Mouse (Mus musculus) forebrain, embryonic 16.5 days (tissue): ENCODE measurements around the gene Sf3a2. TPM values are rescaled to one million over a fixed set of nuclear protein-coding genes. Genes with fewer than 3 reads are reported as not detected.
"Not testable (repeated sequence)": the region's sequence is repeated elsewhere in the genome, so short reads cannot be mapped to it uniquely, and the experiment has no call there.

Source experiments
- ATAC-seq: fragments of 200-750 bp; cut with Nextera tagmentation; 2 replicates; pipeline ENCODE4 v1.8.0; 2017; ENCODE audit warnings: mild to moderate bottlenecking, moderate library complexity
- H3K27ac ChIP-seq: fragments of 300-500 bp; sonication (generic); 2 replicates; pipeline ENCODE4 v1.5.1; 2014; ENCODE audit warnings: low read length, control low read depth
- H3K27me3 ChIP-seq: fragments of 300-500 bp; sonication (generic); replicated peaks from 2 replicates; pipeline ENCODE4 v1.6.1; 2014; ENCODE audit warnings: low read length; ENCODE audit not compliant: control insufficient read depth, insufficient read depth
- H3K36me3 ChIP-seq: fragments of 300-500 bp; sonication (generic); 2 replicates; pipeline ENCODE4 v1.6.1; 2014; ENCODE audit not compliant: control insufficient read depth, insufficient read depth
- H3K4me1 ChIP-seq: fragments of 300-500 bp; sonication (generic); replicated peaks from 2 replicates; pipeline ENCODE4 v1.6.1; 2014; ENCODE audit warnings: low read length; ENCODE audit not compliant: control insufficient read depth, insufficient read depth
- H3K4me2 ChIP-seq: fragments of 300-500 bp; sonication (generic); 2 replicates; pipeline ENCODE4 v1.6.1; 2014; ENCODE audit warnings: mild to moderate bottlenecking, low read length, control low read depth
- H3K4me3 ChIP-seq: fragments of 300-500 bp; sonication (generic); replicated peaks from 2 replicates; pipeline ENCODE4 v1.5.1; 2014; ENCODE audit warnings: mild to moderate bottlenecking, low read length, control low read depth
- H3K9ac ChIP-seq: fragments of 300-500 bp; sonication (generic); replicated peaks from 2 replicates; pipeline ENCODE4 v1.6.1; 2014; ENCODE audit warnings: low read depth, low read length, control low read depth
- H3K9me3 ChIP-seq: fragments of 300-500 bp; sonication (generic); 2 replicates; pipeline ENCODE4 v1.6.1; 2016; ENCODE audit warnings: low read length; ENCODE audit not compliant: control insufficient read depth
- WGBS: fragments of 180-500 bp; shearing (Covaris S2); extraction: QIAGEN DNeasy Blood & Tissue Kit; methylation state at CpG from one replicate; pipeline ENCODE4 v1.1.7; 2014; 5-methylcytosine and 5-hydroxymethylcytosine counted together
- polyA plus RNA-seq: library from polyadenylated mRNA; unstranded; fragments of >200 nt; fragmentation: Nextera tagmentation; extraction: Ambion mirVana; gene quantifications from 2 replicates; pipeline ENCODE4 v1.2.1, GENCODE M21; 2015

Sf3a2 gene
- polyA plus RNA-seq, 1 experiment from 2014 or later = 65.1 TPM

DNA sequence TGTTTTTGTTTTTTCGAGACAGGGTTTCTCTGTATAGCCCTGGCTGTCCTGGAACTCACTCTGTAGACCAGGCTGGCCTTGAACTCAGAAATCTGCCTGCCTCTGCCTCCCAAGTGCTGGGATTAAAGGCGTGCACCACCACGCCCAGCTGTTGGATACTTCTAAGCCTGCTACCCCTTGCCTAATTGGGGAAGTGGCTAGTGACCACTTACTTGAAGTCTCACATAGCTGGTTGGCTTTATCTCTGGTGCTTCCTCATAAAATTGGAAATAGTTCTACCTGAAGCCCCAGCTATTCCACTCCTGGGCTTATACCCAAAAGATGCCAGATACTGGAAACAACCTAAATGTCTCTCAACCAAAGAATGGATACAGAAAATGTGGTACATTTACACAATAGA lies 18.3 kb downstream of the Sf3a2 start:
- H3K9ac ChIP-seq, H3K9me3 ChIP-seq, H3K36me3 ChIP-seq, H3K27me3 ChIP-seq, ATAC-seq, H3K4me1 ChIP-seq, H3K4me3 ChIP-seq, H3K27ac ChIP-seq, H3K4me2 ChIP-seq: not testable (repeated sequence)
- 86% methylated on average over 3 of the region's 3 CpGs for WGBS

DNA sequence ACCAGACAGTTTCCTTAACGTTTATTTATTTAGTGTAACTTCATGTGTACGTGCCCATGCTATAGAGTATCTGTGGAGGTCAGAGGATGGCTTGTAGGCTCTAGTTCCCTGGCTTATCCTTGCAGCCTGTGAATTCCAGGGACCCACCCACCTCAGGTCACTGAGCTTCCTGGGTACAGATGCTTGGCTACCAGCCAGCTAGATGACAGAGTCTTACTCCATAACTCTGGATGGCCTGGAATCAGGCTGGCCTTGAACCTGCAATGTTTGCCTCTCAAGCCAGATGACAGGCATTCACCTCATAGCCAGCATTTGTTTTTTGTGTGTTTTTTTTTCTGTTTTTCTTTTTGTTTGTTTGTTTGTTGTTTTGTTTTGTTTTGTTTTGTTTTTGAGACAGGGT lies 19.2 kb downstream of the Sf3a2 start:
- 72% methylated on average over 2 of the region's 2 CpGs for WGBS
- H3K27ac ChIP-seq = no peak overlapping the region
- H3K4me1 ChIP-seq = no peaks in the 10 kb centered on the region
- H3K4me3 ChIP-seq = no peak overlapping the region
- no peak for ATAC-seq
- H3K4me2 ChIP-seq = no peak overlapping the region
- no peak overlapping the region for H3K9ac ChIP-seq
- no peaks in the 10 kb centered on the region for H3K36me3 ChIP-seq
- no peaks in the 10 kb centered on the region for H3K27me3 ChIP-seq
- H3K9me3 ChIP-seq = no peaks in the 10 kb centered on the region

DNA sequence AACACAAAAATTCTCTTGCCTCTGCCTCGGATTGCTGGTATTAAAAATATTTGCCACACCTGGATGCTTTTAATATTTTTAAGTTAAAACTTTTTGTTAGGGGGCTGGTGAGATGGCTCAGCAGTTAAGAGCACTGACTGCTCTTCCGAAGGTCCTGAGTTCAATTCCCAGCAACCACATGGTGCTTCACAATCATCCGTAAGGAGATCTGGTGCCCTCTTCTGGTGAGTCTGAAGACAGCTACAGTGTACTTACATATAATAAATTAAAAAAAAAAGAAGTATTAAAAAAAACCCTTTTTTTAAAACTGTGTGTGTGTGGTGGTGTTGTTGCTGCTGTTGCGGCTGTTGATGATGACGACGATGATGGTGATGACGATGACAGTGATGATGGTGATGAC lies 20.0 kb downstream of the Sf3a2 start:
- not testable (repeated sequence) for ATAC-seq, H3K27me3 ChIP-seq, H3K4me1 ChIP-seq, H3K9ac ChIP-seq, H3K4me2 ChIP-seq, H3K9me3 ChIP-seq, H3K36me3 ChIP-seq, H3K4me3 ChIP-seq, H3K27ac ChIP-seq
- WGBS = 85% methylated on average over 7 of the region's 7 CpGs

DNA sequence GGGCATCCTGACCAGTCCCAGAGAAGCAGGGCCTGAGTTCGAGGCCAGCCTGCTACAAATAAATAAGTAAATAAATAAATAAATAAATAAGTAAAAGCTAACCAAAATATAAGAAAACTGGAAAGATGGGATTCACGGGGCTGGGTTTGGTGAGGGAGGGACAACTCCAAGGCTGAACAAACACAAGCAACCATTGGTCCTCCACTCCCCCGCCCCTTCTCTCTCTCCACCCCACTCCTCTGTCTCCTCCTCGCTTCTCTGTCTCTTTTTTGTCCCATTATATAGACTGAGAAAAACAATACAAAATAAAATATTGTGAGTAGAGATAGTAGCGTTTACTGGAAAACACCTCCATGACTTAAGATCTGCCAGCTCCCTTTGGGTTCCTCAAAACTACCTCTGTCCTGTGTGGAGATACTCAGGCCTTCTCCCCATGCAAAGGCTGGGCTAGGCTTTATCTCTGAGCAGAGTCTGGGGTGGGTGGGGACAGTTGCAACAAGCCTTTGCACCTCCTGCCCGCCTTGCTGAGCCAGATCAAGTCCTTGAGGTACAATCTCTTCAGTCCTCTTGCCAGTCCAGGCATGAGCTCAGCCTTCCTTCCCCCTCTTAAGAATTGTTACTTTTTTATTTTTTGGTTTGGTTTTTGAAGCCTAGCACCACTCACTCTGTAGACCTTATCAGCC lies 20.7 kb downstream of the Sf3a2 start:
- Histone ChIP-seq H3K4me3 (no peak overlapping the region), H3K36me3 (no peaks in the 10 kb centered on the region), H3K27ac (no peak overlapping the region)

DNA sequence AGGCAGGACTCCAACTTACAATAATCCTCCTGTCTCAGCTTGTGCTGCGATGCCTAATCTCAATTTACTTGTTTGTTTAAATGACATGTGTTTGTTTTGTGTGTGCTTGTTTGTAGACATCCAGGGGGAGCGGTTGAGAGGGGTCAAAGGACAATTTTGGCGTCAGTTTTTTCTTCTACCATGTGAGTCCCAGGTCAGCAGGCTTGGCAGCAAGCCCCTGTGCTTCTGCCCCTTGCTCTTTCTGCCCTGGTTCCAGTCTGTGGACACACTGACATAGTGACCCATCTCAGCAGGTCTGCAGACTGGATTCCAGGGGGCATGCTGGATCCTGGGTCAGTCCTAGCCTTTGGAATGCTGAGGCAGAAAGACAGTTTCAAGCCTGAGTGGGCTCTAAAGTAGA lies 21.4 kb downstream of the Sf3a2 start:
- no peak overlapping the region for H3K9ac ChIP-seq
- H3K27ac ChIP-seq = no peak overlapping the region
- no peak overlapping the region for H3K4me2 ChIP-seq
- H3K4me1 ChIP-seq = no peaks in the 10 kb centered on the region
- H3K4me3 ChIP-seq = no peak overlapping the region
- ATAC-seq = no peak
- 55% methylated on average over 3 of the region's 3 CpGs for WGBS
- H3K36me3 ChIP-seq = no peaks in the 10 kb centered on the region
- H3K9me3 ChIP-seq = no peaks in the 10 kb centered on the region
- H3K27me3 ChIP-seq = no peaks in the 10 kb centered on the region

More for the DNA sequence above, 20.7 kb downstream of the Sf3a2 start:
- Histone ChIP-seq H3K4me2 (no peak overlapping the region), H3K27me3 (no peaks in the 10 kb centered on the region), H3K9me3 (no peaks in the 10 kb centered on the region), H3K9ac (no peak overlapping the region), H3K4me1 (no peaks in the 10 kb centered on the region)
- ATAC-seq = no peak
- 64% methylated on average over 6 of the region's 6 CpGs for whole genome bisulfite sequencing

DNA sequence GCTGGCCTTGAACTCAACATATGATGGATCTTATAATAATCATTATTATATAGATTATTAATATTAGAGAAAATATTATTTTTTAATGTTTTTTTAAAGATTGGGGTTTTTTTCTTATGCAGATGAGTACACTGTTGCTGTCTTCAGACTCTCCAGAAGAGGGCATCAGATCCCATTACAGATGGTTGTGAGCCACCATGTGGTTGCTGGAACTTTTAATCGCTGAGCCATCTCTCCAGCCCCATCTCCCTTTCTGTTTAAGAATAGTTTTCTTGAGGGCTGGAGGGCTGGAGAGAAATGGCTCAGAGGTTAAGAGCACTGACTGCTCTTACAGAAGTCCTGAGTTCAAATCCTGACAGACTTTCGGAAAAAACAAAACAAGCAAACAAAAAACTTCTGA lies 24.0 kb downstream of the Sf3a2 start:
- Histone ChIP-seq H3K36me3 (no peaks in the 10 kb centered on the region), H3K4me2 (no peak overlapping the region), H3K9ac (no peak overlapping the region), H3K27me3 (no peaks in the 10 kb centered on the region), H3K4me1 (peaks cover 2% of the 10 kb centered on the region; the same call in 1 of the 2 replicates), H3K27ac (no peak overlapping the region), H3K9me3 (no peaks in the 10 kb centered on the region), H3K4me3 (no peak overlapping the region)
- 41% methylated on average over 2 of the region's 2 CpGs for WGBS
- ATAC-seq = no peak

DNA sequence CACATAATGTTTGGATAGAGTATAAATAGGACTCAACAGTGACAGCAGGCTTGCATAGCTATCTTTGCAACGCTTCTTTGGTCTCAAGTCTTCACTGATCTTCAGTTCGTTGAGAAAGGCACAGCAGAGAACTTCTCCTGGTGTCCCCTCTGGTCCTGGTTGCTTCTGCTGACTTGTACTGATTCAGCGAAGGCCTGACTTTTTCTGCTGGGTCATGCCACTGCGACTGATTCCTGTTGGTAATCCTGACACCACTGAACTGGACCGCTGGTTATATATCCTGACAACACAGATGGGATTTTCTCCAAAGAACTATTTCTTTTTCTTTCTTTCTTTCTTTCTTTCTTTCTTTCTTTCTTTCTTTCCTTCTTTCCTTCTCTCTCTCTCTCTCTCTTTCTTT lies 24.5 kb downstream of the Sf3a2 start:
- no peak for ATAC-seq
- no peak overlapping the region for H3K4me2 ChIP-seq
- H3K9me3 ChIP-seq = no peaks in the 10 kb centered on the region
- no peak overlapping the region for H3K27ac ChIP-seq
- 90% methylated on average over 5 of the region's 5 CpGs for WGBS
- no peak overlapping the region for H3K9ac ChIP-seq
- no peaks in the 10 kb centered on the region for H3K36me3 ChIP-seq
- H3K4me3 ChIP-seq = no peak overlapping the region
- peaks cover 4% of the 10 kb centered on the region for H3K4me1 ChIP-seq
- H3K27me3 ChIP-seq = no peaks in the 10 kb centered on the region

DNA sequence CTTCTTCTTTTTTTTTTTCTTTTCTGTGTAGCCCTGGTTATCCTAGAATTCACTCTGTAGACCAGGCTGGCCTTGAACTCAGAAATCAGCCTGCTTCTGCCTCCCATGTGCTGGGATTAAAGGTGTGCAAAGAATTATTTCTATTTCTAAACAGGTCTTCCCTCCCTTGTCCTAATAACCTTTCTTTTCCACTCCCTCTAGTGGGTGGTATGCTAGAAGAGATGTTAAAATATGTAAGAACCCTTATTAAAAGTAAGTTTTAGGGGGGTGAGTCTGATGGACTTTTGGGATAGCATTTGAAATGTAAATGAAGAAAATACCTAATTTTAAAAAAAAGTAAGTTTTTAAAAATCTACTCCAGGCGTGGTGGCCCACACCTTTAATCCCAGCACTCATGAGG lies 25.3 kb downstream of the Sf3a2 start:
- 93% methylated on average over 1 of the region's 1 CpGs for whole genome bisulfite sequencing
- Histone ChIP-seq H3K27ac (no peak overlapping the region), H3K9me3 (no peaks in the 10 kb centered on the region), H3K27me3 (no peaks in the 10 kb centered on the region), H3K4me3 (no peak overlapping the region), H3K36me3 (no peaks in the 10 kb centered on the region), H3K4me1 (peaks cover 12% of the 10 kb centered on the region), H3K4me2 (no peak overlapping the region), H3K9ac (no peak overlapping the region)
- ATAC-seq = no peak

DNA sequence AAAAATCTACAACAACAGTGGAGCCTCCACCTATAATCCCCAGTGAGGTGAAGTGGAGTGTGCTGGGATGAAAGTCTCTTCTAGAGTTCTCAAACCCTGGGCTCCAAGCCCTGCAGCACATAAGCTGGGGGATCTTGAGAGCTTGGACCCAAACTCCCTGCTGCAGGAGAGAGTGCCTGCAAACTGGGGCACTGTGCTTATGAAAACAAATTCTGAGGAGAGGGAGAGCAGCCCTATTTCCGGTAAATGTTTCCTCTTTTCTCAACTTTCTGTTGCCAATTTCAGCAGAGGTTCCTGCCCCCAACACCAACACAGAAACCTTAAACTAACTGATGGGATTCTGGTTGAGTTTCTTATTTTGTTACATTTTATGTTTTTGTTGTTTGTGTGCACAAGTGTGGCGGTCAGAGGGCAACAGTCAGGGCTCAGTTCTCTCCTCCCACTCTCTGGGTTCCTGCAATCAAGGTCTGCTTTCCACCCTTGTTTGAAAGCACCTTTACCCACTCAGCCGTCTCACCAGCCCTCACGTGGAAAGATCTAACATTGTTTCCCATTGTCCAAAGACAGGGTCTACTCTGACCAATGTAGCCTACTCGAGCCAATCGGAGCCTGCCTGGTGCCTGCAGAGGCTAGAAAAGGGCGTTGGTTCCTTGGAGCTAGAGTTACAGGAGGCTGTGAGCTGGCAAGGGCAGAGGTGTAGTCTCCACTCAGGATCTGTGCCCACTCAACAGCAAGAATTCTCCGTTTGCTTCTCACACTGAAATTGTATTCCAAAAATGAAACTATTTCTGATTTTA lies 26.0 kb downstream of the Sf3a2 start:
- no peak overlapping the region for H3K9ac ChIP-seq
- no peaks in the 10 kb centered on the region for H3K27me3 ChIP-seq
- 65% methylated on average over 8 of the region's 8 CpGs for WGBS
- no peak overlapping the region for H3K4me2 ChIP-seq
- H3K27ac ChIP-seq = no peak overlapping the region
- peaks cover 16% of the 10 kb centered on the region for H3K4me1 ChIP-seq
- ATAC-seq = no peak
- H3K4me3 ChIP-seq = no peak overlapping the region
- no peaks in the 10 kb centered on the region; the same call in 1 of the 2 replicates for H3K36me3 ChIP-seq
- H3K9me3 ChIP-seq = no peaks in the 10 kb centered on the region
